Mouse (Mus musculus) megakaryocyte, embryonic 14.5 days (primary cell): ENCODE data around the gene Shq1.

Experiments
- FLI1 ChIP-seq: IDR thresholded peaks from 2 replicates; pipeline ENCODE4 v1.6.1; 2012; ENCODE audit warnings: low read length, inconsistent platforms, mixed read lengths
- GATA1 ChIP-seq: IDR thresholded peaks from 3 replicates; pipeline ENCODE4 v1.6.1; 2012; ENCODE audit warnings: mixed read lengths, low read length, inconsistent platforms, borderline replicate concordance

- TF ChIP-seq GATA1 (no peak), FLI1 (no peak)
Measured at GRCm38 (mm10) chr6:100562719-100563551, 108.0 kb downstream of the Shq1 start.
